Mouse (Mus musculus) spleen, postnatal 4 days (tissue): ENCODE data around the gene Usp9x.

Source experiments
- DNase-seq, 2 experiments: peaks; one replicate each; pipeline ENCODE4 v3.0.0; 2022; ENCODE audit warnings: low spot score in 2 of 2

The Usp9x gene

GRCm38 (mm10) chrX:13071241-13071775 lies at the start of gene Usp9x:
TSS of gene Usp9x (plus strand) at chrX:13071498.
- peak; percentile 85 to 92 for DNase-seq

- no peak for DNase-seq
Measured at GRCm38 (mm10) chrX:13022547-13023310, 48.6 kb upstream of the Usp9x start.

DNA sequence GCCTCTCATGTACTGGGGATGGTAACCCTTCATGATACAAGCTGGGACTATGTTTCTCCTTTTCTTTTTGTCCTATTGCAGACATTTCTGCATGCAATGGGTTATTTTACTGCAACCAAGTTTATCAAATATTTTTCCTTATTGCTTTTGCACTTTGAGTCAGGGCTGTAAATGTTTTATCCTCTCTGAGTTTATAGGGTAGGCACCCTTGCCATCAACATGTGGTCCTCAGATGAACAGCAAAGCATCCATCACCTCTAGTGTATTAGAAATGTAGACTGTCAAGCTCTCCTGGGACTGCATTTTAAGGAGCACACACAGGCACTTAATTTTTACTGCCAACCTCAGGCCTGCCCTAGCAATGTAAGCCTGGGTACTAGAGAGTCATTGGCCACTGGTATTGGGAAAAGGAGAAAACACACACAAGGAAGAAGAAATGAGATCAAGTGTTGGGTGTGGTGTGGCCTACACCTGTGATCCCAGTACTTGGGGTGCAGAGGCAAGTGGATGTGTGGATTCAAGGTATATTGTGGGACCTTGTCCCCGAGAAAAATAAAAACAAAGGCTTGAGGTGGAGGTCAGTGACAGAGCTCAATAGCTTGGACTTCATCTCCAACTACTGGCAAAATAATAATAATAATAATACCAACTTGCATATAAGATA lies 46.6 kb upstream of the Usp9x start:
- no peak for DNase-seq

- no peak for DNase-seq
Measured at GRCm38 (mm10) chrX:13025286-13025685, 46.0 kb upstream of the Usp9x start.

- no peak for DNase-seq
Measured at GRCm38 (mm10) chrX:13028156-13028555, 43.1 kb upstream of the Usp9x start.

DNA sequence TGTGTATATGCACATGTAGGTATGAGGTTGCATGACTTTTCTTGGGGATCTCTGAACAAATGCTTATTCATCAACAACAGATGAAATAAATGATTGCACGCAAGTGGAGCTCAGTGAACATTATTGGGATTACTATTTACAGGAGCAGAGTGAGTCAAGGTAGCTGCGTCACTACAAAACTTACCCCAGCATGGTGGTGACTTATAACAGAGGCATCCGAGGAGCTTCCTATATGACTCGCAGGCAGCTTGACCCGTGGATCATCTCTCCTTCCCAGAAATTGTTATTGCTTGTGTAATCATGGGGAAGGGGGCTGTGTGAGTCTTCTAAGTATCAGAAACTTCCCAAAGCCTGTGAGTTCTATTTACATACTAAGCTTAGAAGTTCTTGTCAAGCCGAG lies 41.3 kb upstream of the Usp9x start:
- no peak for DNase-seq

DNA sequence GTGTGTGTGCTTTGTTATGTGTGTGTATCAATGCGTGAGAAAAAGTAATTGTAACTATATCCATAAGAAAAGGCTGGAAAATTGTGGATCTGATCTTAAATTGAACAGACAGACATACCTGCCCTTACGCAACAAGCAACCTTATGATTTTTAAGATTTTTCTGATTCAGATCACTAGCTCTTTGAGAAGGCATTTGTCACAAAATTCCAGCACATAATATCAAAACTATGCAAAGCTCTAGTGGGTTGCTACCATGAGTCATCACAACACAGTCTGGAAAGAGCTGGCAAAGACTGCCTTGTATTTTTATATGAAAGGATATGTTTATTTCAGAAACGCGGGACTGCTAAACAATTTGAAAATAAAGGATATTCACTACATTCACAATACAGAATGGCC lies 34.2 kb upstream of the Usp9x start:
- DNase-seq, result no peak

DNA sequence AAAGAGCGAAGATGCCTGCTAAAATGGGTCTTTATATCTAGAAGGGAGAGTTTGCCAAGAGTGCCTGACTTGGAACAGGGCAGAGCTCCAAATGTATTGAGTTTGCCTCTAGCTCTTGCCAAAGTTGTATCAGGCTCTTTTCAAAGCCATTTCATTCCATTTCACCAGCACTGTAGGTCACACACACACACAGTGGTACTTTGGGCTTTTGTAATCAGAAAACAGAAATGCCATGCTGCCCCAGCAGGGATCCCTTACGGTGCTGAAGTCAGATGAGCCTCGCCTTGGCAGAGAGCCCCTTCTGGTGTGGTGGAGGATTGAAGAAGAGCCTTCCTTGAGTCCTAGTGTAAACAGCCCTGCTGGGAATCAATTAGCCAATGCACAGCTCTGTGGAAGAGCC lies 32.1 kb upstream of the Usp9x start:
- DNase-seq, result no peak

- no peak for DNase-seq
Measured at GRCm38 (mm10) chrX:13040391-13040790, 30.9 kb upstream of the Usp9x start.

GRCm38 (mm10) chrX:13041630-13042129 lies 29.6 kb upstream of the Usp9x start:
- DNase-seq, result peak; percentile 89 to 91

DNA sequence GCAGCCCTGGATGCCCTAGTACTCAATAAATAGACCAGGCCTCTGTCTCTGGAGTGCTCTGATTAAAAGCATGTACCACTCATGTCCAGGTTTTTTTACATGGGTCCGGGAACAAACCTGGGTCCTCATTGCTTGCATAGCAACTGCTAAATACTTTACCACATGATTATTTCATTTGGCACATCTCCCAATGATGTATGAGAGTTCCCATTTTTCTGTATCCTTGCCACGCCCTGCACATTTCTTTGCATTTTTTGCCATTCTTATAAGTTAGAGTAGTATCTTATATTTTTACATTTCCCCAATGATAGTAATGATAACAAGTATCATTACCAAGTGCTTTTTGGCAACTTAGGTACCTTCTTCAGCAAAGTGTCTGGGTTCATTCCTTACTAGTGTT lies 27.5 kb upstream of the Usp9x start:
- DNase-seq, result no peak

- no peak for DNase-seq
Measured at GRCm38 (mm10) chrX:13044666-13045065, 26.6 kb upstream of the Usp9x start.

DNA sequence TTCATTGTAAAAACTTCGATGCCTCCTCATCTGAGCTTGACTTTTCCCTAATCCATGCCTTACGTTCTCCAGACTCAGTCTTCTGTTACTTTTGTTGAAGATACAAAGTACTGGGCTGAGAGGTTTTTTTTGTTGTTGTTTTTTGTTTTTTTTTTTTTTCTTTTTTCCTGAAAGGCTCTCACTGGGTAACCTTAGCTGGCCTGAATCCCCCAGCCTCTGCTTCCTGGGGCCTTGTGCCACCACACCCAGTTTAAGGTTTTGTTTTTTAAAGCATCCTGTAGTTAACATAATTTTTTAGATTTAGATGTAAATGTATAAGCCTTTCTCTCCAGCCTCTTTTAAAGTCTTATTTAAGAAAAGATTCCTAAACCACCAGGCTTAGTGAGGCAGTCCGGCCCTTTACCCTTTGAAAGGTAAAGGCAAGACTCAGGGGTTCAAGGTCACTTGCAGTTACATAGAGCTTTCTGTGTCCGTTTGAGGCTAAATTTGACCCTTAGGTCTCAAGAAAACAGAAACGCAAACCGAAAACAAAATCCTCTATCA lies 24.3 kb upstream of the Usp9x start:
- DNase-seq, result no peak

DNA sequence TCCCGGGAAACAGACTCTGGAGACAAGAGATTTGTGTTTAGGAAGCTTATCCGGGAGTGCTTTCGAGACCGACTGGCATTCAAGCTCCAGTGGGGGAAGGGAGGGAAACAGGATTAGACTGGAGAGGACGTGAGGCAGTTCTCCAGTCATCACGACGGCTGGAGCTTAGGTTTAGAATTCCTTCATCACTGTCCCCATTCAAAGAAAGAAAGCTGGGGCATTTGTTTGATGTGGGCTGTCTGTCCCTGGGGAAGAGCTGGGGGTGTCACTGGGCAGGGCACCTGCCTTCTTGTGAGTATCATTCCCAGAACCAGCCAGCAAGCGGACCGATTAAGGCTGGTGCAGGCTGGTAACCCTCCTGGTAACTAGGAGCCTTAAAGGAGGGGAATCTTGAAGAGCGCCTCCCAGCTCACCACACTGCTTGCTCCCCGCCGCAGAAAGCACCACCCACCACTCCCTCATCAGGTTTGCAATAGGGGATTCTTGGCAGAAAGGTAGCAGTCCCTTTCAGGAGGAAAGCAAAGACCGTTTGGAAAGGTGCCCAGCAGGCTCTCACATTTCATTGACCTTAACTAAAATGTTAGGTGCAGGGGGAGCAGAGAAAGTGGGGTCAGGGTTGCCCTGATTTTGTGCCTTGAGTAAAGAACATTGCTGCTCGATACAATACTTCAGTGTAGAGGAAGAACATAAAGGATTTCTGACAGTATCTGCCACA lies 23.5 kb upstream of the Usp9x start:
- no peak for DNase-seq

GRCm38 (mm10) chrX:13054612-13055011 lies 16.7 kb upstream of the Usp9x start:
- DNase-seq, result peak; percentile 67

- DNase-seq, result no peak
Measured at GRCm38 (mm10) chrX:13061961-13062360, 9.3 kb upstream of the Usp9x start.

DNA sequence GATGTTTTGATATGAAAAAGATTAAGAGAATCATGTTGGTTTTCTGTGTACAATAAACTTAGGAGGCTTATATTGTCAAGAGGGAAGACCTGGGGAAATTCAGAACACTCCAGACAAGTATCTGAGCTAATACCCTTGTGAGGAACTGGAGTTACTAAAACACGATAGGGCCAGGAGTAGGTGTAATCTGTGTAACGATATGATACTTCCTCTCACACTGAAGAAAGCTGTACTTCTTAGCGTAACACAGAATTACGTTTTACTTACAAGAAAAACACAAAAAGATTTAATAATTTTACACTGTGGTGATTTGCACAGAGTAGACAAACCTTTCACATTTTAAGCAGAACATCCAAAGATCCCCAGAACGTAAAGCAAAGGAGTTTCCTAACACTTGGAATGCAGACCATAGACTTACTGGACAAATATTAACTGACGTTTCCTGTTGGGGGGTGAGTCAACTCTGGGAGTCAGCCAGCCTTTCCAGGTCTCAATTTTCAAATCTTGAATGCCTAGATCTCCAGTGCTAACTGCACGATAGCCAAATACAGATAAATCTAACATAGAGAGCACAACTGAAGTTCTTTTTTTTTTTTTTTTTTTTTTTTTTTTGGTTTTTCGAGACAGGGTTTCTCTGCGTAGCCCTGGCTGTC lies 6.9 kb upstream of the Usp9x start:
- DNase-seq, result no peak

GRCm38 (mm10) chrX:13070206-13070572 lies 1.1 kb upstream of the Usp9x start:
- DNase-seq, result no peak

GRCm38 (mm10) chrX:13070573-13071240 lies 591 bp upstream of the Usp9x start:
- peak; percentile 72 to 85 for DNase-seq

DNA sequence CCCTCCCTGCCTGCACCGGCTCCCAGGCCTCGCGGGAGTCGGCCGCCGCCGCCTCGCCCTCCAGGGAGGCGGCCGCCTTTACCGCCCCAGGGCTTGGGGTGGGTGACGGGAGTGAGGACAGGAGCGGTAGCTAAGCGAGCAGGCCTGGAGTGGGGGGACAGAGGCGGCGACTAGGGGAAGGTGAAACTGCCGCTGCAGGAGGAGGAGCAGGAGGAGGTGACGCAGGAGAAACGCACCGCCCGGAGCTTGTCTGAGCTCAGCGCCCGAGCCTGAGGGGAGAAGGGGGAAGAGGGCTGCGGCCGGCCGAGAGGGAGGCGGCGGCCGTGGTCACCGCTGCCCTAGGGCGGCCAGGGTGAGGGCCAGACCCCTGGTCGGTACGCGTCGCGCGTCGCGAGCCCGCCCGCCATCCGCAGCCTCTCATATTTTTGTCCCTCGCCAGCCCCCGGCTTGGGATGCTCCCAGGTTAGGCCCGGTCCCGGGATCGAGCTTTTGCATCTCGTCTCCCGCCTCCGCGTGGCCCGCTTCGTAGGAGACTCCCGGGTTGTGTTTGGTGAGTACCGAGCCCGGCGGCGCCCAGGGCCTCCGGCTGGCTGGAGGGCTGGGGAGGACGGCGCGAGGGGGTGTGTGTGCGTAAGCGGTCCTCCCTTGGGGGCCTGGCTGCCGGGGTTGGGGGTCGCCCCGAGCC lies 620 bp downstream of the Usp9x start:
- peak; percentile 65 to 84 for DNase-seq
